Mouse (Mus musculus) myocyte (in vitro differentiated cells): ENCODE results near the gene Tmem175.

Experiments
- CEBPB ChIP-seq: IDR thresholded peaks from 2 replicates; pipeline ENCODE4 v1.6.1; 2011; ENCODE audit warnings: mild to moderate bottlenecking, moderate library complexity; ENCODE audit not compliant: poor library complexity, insufficient read depth, severe bottlenecking
- MAX ChIP-seq: IDR thresholded peaks from one replicate; pipeline ENCODE4 v1.6.1; 2011; ENCODE audit warnings: low read depth, mild to moderate bottlenecking, control low read depth
- MYOD1 ChIP-seq, 3 experiments: IDR thresholded peaks; one replicate each; pipeline ENCODE4 v1.6.1; 2011; ENCODE audit warnings: control low read depth in 2 of 3, low read depth in 2 of 3, mild to moderate bottlenecking in 2 of 3, moderate library complexity in 1 of 3; ENCODE audit not compliant: insufficient read length in 2 of 3, control insufficient read depth in 1 of 3
- MYOG ChIP-seq, 3 experiments: IDR thresholded peaks; one replicate each; pipeline ENCODE4 v1.6.1; 2011; ENCODE audit warnings: control low read depth in 2 of 3, low read depth in 2 of 3, mild to moderate bottlenecking in 2 of 3; ENCODE audit not compliant: insufficient read length in 2 of 3, control insufficient read depth in 1 of 3, insufficient read depth in 1 of 3
- POLR2A ChIP-seq: IDR thresholded peaks from one replicate; pipeline ENCODE4 v1.6.1; 2011; ENCODE audit warnings: low read depth, mild to moderate bottlenecking, control low read depth, moderate library complexity; ENCODE audit not compliant: insufficient read length
- POLR2AphosphoS2 ChIP-seq: IDR thresholded peaks from one replicate; pipeline ENCODE4 v1.6.1; 2011; ENCODE audit warnings: low read depth, control low read depth; ENCODE audit not compliant: insufficient read length
- TCF12 ChIP-seq: IDR thresholded peaks from one replicate; pipeline ENCODE4 v1.6.1; 2011; ENCODE audit warnings: mild to moderate bottlenecking, control low read depth; ENCODE audit not compliant: poor library complexity, insufficient read depth, severe bottlenecking
- USF1 ChIP-seq: IDR thresholded peaks from one replicate; pipeline ENCODE4 v1.6.1; 2011; ENCODE audit warnings: low read depth, mild to moderate bottlenecking, control low read depth, moderate library complexity

DNA sequence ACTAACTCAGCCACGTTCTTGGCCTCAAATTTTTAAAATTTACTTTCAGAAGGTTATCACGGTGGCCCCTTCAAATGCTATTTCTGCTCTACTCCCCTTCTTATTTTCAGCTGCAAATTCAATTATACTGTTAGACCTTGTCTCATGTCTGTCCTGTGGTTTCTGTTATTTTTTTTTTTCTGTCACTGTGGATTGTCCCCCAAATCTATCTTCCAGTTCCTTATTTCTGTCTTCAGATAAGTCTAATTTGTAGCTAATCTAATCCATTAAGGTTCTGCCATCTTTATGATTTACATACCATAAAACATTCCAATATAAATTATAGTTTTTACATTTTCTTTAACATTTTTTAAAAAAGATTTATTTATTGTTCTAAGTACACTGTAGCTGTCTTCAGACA lies 37.8 kb downstream of the Tmem175 start:
- TF ChIP-seq USF1, result no peak
- TF ChIP-seq MAX, result no peak
- TF ChIP-seq POLR2AphosphoS2, result no peak
- no peak for TF ChIP-seq MYOD1 (IDR thresholded peaks at IDR 0.05; ENCODE audit: control insufficient read depth in 1 of 3, insufficient read length in 2 of 3, low read depth in 2 of 3)
- TF ChIP-seq TCF12, result no peak
- TF ChIP-seq CEBPB, result no peak
- no peak for TF ChIP-seq POLR2A
- no peak for TF ChIP-seq MYOG (IDR thresholded peaks at IDR 0.05; ENCODE audit: control insufficient read depth in 1 of 3, insufficient read depth in 1 of 3, insufficient read length in 2 of 3, low read depth in 2 of 3)
